Comparison of ENCODE assay signal across 12 mouse cellular contexts in genomic region chr7:55870340-55871020, GRCm38 (mm10). TPM values are rescaled to one million over a fixed set of nuclear protein-coding genes. Genes with fewer than 3 reads are reported as not detected.
DNase-seq lines count a peak whose midpoint lies in the region; ATAC-seq and TF ChIP-seq lines count a peak whose summit lies in the region.
"Had no signal": no experiment of that assay in that cellular context is flagged by ENCODE, and none has a peak within 500 bp of the region (broad histone marks: within the 10 kb centered on the region; RNA-seq: fewer than 3 reads in every experiment).

No protein-coding gene starts in this region.

- 0 out of 2 replicates have a peak, but pooled peaks have one; percentile 52 for ATAC-seq in limb, embryonic 15.5 days (ENCODE audit: insufficient number of reproducible peaks, low FRiP score, low TSS enrichment, low read depth)
- 0 out of 2 replicates have a peak, but pooled peaks have one; percentile 38 for ATAC-seq in neural tube, embryonic 15.5 days (ENCODE audit: low FRiP score)

- H3K27ac ChIP-seq in heart, adult 2 months = no peak overlapping the region
- no peak overlapping the region for H3K27ac ChIP-seq in limb, embryonic 15.5 days
- no peak overlapping the region for H3K27ac ChIP-seq in limb, embryonic 10.5 days
- no peak overlapping the region for H3K27ac ChIP-seq in neural tube, embryonic 15.5 days (replicated peaks)

- no peaks in the 10 kb centered on the region for H3K36me3 ChIP-seq in heart, adult 2 months (ENCODE audit: control insufficient read depth, insufficient read depth, low read length)
- peaks cover 27% of the 10 kb centered on the region for H3K36me3 ChIP-seq in limb, embryonic 15.5 days
- peaks cover 40% of the 10 kb centered on the region for H3K36me3 ChIP-seq in limb, embryonic 10.5 days
- peaks cover 25% of the 10 kb centered on the region for H3K36me3 ChIP-seq in neural tube, embryonic 15.5 days

- TF ChIP-seq POLR2A in heart, adult 2 months (IDR thresholded peaks at IDR 0.05; ENCODE audit: insufficient read depth, low read depth, low read length) = no peak

- TF ChIP-seq EP300 in heart, adult 2 months (IDR thresholded peaks at IDR 0.05; ENCODE audit: insufficient read depth, low read depth, low read length) = no peak

- peaks cover 1% of the 10 kb centered on the region; the same call in 1 of the 2 replicates for H3K79me2 ChIP-seq in heart, adult 2 months (replicated peaks; ENCODE audit: control insufficient read depth, insufficient read depth, low read length)

- H3K4me1 ChIP-seq in heart, adult 2 months (ENCODE audit: control insufficient read depth, insufficient read depth, low read length) = no peaks in the 10 kb centered on the region; the same call in none of the 2 replicates
- H3K4me1 ChIP-seq in limb, embryonic 15.5 days = peaks cover 11% of the 10 kb centered on the region; the same call in 1 of the 2 replicates
- H3K4me1 ChIP-seq in limb, embryonic 10.5 days = no peaks in the 10 kb centered on the region
- peaks cover 6% of the 10 kb centered on the region; the same call in 1 of the 2 replicates for H3K4me1 ChIP-seq in neural tube, embryonic 15.5 days

- DNase-seq in heart, adult 2 months = no peak
- DNase-seq in heart, adult 9 months (ENCODE audit: low spot score in 2 of 2) = no peak
- no peak for DNase-seq in limb, embryonic 10.5 days (ENCODE audit: low spot score)
- DNase-seq in cerebellum, postnatal 25 days = peak; percentile 10 to 31
- DNase-seq in liver = no peak
- DNase-seq: adrenal gland, adult 8-10 months; kidney, adult 18-20 months; right cerebral cortex, adult 18-20 months; thymus, postnatal 14 days had no signal

- no peak overlapping the region for H3K4me3 ChIP-seq in heart, adult 2 months
- H3K4me3 ChIP-seq in limb, embryonic 15.5 days = no peak overlapping the region
- no peak overlapping the region for H3K4me3 ChIP-seq in limb, embryonic 10.5 days
- no peak overlapping the region for H3K4me3 ChIP-seq in neural tube, embryonic 15.5 days (replicated peaks)

- no peaks in the 10 kb centered on the region for H3K9me3 ChIP-seq in limb, embryonic 15.5 days
- no peaks in the 10 kb centered on the region for H3K9me3 ChIP-seq in limb, embryonic 10.5 days (replicated peaks)
- H3K9me3 ChIP-seq in neural tube, embryonic 15.5 days (replicated peaks) = no peaks in the 10 kb centered on the region

- intact Hi-C loops in heart, adult 2 months (cut with DNase I) = no loop called here

- H3K4me2 ChIP-seq in limb, embryonic 15.5 days = no peak overlapping the region
- no peak overlapping the region for H3K4me2 ChIP-seq in neural tube, embryonic 15.5 days
- H3K4me2 ChIP-seq: liver, embryonic 11.5 days had no signal

- no peaks in the 10 kb centered on the region for H3K27me3 ChIP-seq in heart, adult 2 months (ENCODE audit: control insufficient read depth, insufficient read depth, low read length)
- no peaks in the 10 kb centered on the region for H3K27me3 ChIP-seq in limb, embryonic 15.5 days
- H3K27me3 ChIP-seq in limb, embryonic 10.5 days (ENCODE audit: low read depth, poor library complexity, severe bottlenecking) = no peaks in the 10 kb centered on the region
- no peaks in the 10 kb centered on the region for H3K27me3 ChIP-seq in neural tube, embryonic 15.5 days (replicated peaks)

- peak; percentile 24; the same call in 1 of the 2 replicates for TF ChIP-seq CTCF in heart, adult 2 months (IDR thresholded peaks at IDR 0.05)

- 83% methylated on average over 6 of the region's 6 CpGs for WGBS in heart, adult 2 months
- 82% methylated on average over 6 of the region's 6 CpGs for WGBS in limb, embryonic 15.5 days
- 92% methylated on average over 6 of the region's 6 CpGs for WGBS in limb, embryonic 10.5 days
- WGBS in neural tube, embryonic 15.5 days = 87% methylated on average over 6 of the region's 6 CpGs

- H3K9ac ChIP-seq in heart, adult 2 months (ENCODE audit: low read depth, low read length) = no peak overlapping the region
- H3K9ac ChIP-seq in limb, embryonic 15.5 days = no peak overlapping the region
- H3K9ac ChIP-seq in neural tube, embryonic 15.5 days (replicated peaks) = no peak overlapping the region

RNA-seq across cellular contexts. Expression of gene Cyfip1, which starts 28.9 kb away (rescaled TPM):
- 10 to 100 TPM; 33.8 to 36.1 TPM for total RNA-seq in heart, adult 2 months (2021)
- polyA plus RNA-seq in heart, adult 2 months (2012; rRNA removed) = 17.2 and 31.7 TPM in 2 replicates
- 115 and 118 TPM in 2 replicates for polyA plus RNA-seq in limb, embryonic 15.5 days (2015; fragmentation: Nextera tagmentation; extraction: Ambion mirVana)
- polyA plus RNA-seq in limb, embryonic 10.5 days (2016; fragmentation: Nextera tagmentation; extraction: Ambion mirVana) = 98.2 and 117 TPM in 2 replicates
- 39.0 and 51.2 TPM in 2 replicates for polyA plus RNA-seq in neural tube, embryonic 15.5 days (2015; fragmentation: Nextera tagmentation; extraction: Ambion mirVana)

Comparison
In these comparisons a context has a peak if more than half of its experiments do, and no peak if none do; other contexts are left out.
1. DNase-seq: peak in cerebellum, postnatal 25 days (2 of 2); none in heart, adult 2 months (0 of 2), heart, adult 9 months (0 of 2), limb, embryonic 10.5 days (single experiment) and liver (single experiment).